Mouse (Mus musculus) gastrocnemius, postnatal 10 days (tissue): ENCODE results near the gene Vmn1r100. TPM values are rescaled to one million over a fixed set of nuclear protein-coding genes. Genes with fewer than 3 reads are reported as not detected.
"Not testable (repeated sequence)": the region's sequence is repeated elsewhere in the genome, so short reads cannot be mapped to it uniquely, and the experiment has no call there.

Experiments
- DNase-seq: peaks from one replicate; pipeline ENCODE4 v3.0.0; 2021; ENCODE audit warnings: mixed read lengths
- long read RNA-seq, 2 experiments: library from polyadenylated mRNA; stranded (forward); transcript quantifications; one replicate each; pipeline ENCODE4 v2.0.0; 2021
- total RNA-seq, 2 experiments: library from RNA; stranded (reverse); gene quantifications; 2 replicates each; pipeline ENCODE4 v1.2.3; 2021

Gene Vmn1r100
- total RNA-seq, result not detected
- long read RNA-seq, experiment 1, result 0 reads
- long read RNA-seq, experiment 2, result 0 reads

DNA sequence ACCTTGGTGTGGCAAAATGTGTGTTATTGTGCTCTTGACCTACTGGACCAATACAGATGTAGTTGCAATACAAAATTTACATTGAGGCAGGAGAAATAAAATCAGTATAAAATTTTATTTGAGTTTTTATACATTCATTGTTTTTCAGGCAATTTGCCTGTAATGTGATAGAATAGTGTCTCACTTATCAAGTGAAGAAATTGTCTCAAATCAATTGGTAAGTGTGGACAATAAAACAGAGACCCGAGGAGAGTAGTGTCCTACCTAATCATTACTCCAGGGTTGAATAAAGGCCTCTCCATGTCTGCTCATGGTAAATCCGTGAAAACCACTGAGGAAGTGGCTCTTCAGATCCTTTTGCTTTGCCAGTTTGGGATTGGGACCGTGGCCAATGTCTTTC is at the start of gene Vmn1r100:
Vmn1r100 (plus strand) TSS at position 301 of the 400 bp plus-strand sequence.
- not testable (repeated sequence) for DNase-seq

DNA sequence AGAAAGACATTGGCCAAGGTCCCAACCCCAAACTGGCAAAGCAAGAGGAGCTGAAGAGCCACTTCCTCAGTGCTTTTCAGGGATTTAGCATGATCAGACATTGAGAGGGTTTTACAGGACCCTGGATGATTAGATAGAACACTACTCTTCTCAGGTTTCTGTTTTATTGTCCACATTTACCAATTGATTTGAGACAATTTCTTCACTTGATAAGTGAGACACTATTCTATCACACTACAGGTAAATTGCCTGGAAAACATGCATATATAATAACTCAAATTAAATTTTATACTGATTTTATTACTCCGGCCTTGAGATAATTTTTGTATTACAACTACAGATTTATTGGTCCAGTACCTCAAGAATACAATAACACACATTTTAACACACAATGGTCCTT is 42.4 kb upstream of the Vmn1r100 start, which contains the start of gene Gm5728:
Gm5728 (minus strand) TSS at position 101 of the 400 bp plus-strand sequence.
- not testable (repeated sequence) for DNase-seq

DNA sequence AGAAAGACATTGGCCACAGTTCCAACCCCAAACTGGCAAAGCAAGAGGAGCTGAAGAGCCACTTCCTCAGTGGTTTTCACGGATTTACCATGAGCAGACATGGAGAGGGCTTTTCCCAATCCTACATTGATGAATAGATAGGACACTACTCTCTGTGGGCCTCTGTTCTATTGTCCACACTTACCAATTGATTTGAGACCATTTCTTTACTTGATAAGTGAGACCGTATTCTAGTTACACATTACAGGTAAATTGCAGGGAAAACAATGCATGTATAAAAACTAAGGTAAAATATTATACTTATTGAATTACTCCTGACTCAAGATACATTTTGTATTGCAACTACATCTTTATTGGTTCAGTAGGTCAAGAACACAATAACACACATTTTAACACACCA is 24.8 kb downstream of the Vmn1r100 start, which contains the start of gene Vmn1r101:
Vmn1r101 (minus strand) TSS at position 101 of the 400 bp plus-strand sequence.
- DNase-seq, result not testable (repeated sequence)

Other genes starting within 250 kb of the Vmn1r100 start
- gene Vmn1r94, start 249.6 kb upstream of the Vmn1r100 start, total RNA-seq, result not detected
- gene Vmn1r95, start 224.2 kb upstream of the Vmn1r100 start, total RNA-seq, result not detected
- not detected for gene Gm6164, start 212.3 kb upstream of the Vmn1r100 start, total RNA-seq
- gene Gm4498, start 184.1 kb upstream of the Vmn1r100 start, total RNA-seq, result not detected
- gene Gm5890, start 155.1 kb upstream of the Vmn1r100 start, total RNA-seq, result not detected
- not detected for gene Gm4133, start 83.9 kb upstream of the Vmn1r100 start, total RNA-seq
- gene Gm5728, start 42.5 kb upstream of the Vmn1r100 start, total RNA-seq, result not detected
- gene Vmn1r101, start 24.7 kb downstream of the Vmn1r100 start, total RNA-seq, result not detected
- gene Gm10670, start 57.0 kb downstream of the Vmn1r100 start, total RNA-seq, result not detected
- gene Vmn1r103, start 92.6 kb downstream of the Vmn1r100 start, total RNA-seq, result not detected
- not detected for gene Vmn1r104, start 115.9 kb downstream of the Vmn1r100 start, total RNA-seq
- gene Gm5726, start 127.8 kb downstream of the Vmn1r100 start, total RNA-seq, result not detected
- not detected for gene Gm4141, start 158.3 kb downstream of the Vmn1r100 start, total RNA-seq
- not detected for gene Gm4513, start 181.1 kb downstream of the Vmn1r100 start, total RNA-seq